Mouse (Mus musculus) liver, embryonic 11.5 days (tissue): ENCODE results near the gene Trip11. TPM values are rescaled to one million over a fixed set of nuclear protein-coding genes. Genes with fewer than 3 reads are reported as not detected.

Experiments
- ATAC-seq: fragments of 200-750 bp; cut with Nextera tagmentation; replicated peaks from 2 replicates; pipeline ENCODE4 v1.8.0; 2017; ENCODE audit warnings: moderate number of reproducible peaks, mild to moderate bottlenecking, moderate TSS enrichment, moderate library complexity; ENCODE audit not compliant: low FRiP score
- DNase-seq: peaks from one replicate; pipeline ENCODE4 v3.0.0-alpha.2; 2017; ENCODE audit warnings: low spot score
- H3K27ac ChIP-seq: fragments of 300-500 bp; sonication (generic); 2 replicates; pipeline ENCODE4 v1.5.1; 2014; ENCODE audit warnings: mild to moderate bottlenecking, low read depth, low read length, control low read depth
- H3K27me3 ChIP-seq: fragments of 300-500 bp; sonication (generic); replicated peaks from 2 replicates; pipeline ENCODE4 v1.6.1; 2014; ENCODE audit warnings: low read length, mixed read lengths; ENCODE audit not compliant: control insufficient read depth, insufficient read depth
- H3K36me3 ChIP-seq: fragments of 300-500 bp; sonication (generic); 2 replicates; pipeline ENCODE4 v1.6.1; 2014; ENCODE audit warnings: mild to moderate bottlenecking, low read length, moderate library complexity, mixed read lengths; ENCODE audit not compliant: control insufficient read depth, insufficient read depth
- H3K4me1 ChIP-seq: fragments of 300-500 bp; sonication (generic); replicated peaks from 2 replicates; pipeline ENCODE4 v1.6.1; 2014; ENCODE audit warnings: low read length, mixed read lengths; ENCODE audit not compliant: control insufficient read depth, insufficient read depth
- H3K4me2 ChIP-seq: fragments of 300-500 bp; sonication (generic); 2 replicates; pipeline ENCODE4 v1.6.1; 2014; ENCODE audit warnings: mild to moderate bottlenecking, control low read depth, moderate library complexity
- H3K4me3 ChIP-seq: fragments of 300-500 bp; sonication (generic); 2 replicates; pipeline ENCODE4 v1.5.1; 2014; ENCODE audit warnings: low read depth, low read length, control low read depth
- H3K9ac ChIP-seq: fragments of 300-500 bp; sonication (generic); 2 replicates; pipeline ENCODE4 v1.6.1; 2014; ENCODE audit warnings: low read depth, low read length, control low read depth
- H3K9me3 ChIP-seq: fragments of 300-500 bp; sonication (generic); 2 replicates; pipeline ENCODE4 v1.6.1; 2016; ENCODE audit warnings: low read length, inconsistent platforms, mixed read lengths; ENCODE audit not compliant: control insufficient read depth
- WGBS: fragments of 180-500 bp; shearing (Covaris S2); extraction: QIAGEN DNeasy Blood & Tissue Kit; methylation state at CpG from one replicate; pipeline ENCODE4 v1.1.7; 2014; 5-methylcytosine and 5-hydroxymethylcytosine counted together
- polyA plus RNA-seq: library from polyadenylated mRNA; unstranded; fragments of >200 nt; fragmentation: Nextera tagmentation; extraction: Ambion mirVana; gene quantifications from 2 replicates; pipeline ENCODE4 v1.2.1, GENCODE M21; 2014

Trip11 gene
- polyA plus RNA-seq, 1 experiment from 2014 or later: 10.4 TPM

DNA sequence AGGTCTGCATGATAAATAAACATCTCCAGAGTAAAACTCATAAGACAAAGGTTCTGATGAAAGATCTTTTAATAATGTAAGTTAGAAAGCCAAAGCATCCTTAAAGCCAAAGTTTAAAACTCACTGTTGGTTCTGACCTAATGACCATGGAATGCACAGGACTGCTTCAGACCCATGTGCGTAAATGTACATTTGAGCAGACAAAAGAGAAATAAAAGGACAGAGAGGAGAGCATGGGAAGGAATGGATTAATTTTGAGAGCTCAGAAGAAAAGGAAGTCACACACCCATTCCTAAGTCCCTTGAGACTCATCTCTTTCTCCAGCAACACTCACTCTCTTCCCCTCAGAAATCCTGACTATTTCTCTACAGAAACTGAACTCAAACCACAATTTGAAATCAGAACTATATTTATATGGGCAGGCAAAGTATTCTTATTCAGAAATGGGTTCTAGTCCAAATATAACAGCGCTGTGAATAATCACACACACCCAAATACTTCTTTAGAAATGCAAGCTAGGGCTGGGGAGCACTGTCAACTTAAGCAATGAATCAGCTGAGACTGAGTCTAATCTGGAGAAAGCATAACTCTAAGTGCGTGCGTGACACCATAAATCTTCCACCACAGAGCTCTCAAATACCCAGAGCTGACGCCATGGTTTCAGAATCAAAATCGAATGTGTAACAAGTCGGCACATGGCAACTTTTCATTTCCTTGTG lies 61.1 kb downstream of the Trip11 start:
- 71% methylated on average over 7 of the region's 7 CpGs for WGBS

DNA sequence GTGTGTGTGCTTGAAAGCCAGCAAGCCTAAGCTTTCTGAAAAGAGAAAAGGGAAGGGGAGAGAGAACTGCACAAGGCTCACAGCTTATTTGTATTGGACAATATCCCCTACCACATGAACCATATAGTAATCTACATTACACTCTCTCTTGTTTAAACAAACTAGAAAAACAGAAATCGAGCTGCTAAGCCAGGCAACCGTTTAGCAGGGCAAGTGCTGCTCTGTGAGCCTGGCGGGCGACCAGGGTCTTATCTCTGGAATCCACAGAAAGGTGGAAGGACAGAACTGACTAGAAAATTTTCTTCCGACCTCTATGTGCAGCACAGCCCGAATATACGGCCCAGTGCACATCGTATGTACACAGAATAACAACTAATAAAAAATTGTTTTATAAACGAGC lies 61.8 kb downstream of the Trip11 start:
- no peak overlapping the region for H3K27ac ChIP-seq
- no peak for DNase-seq
- H3K4me1 ChIP-seq: no peaks in the 10 kb centered on the region; the same call in 1 of the 2 replicates
- H3K4me2 ChIP-seq: no peak overlapping the region
- H3K36me3 ChIP-seq: 0 out of 2 replicates have a peak, but pooled peaks cover 3% of the 10 kb centered on the region
- H3K27me3 ChIP-seq: no peaks in the 10 kb centered on the region
- ATAC-seq: no peak; the same call in 1 of the 2 replicates
- H3K9me3 ChIP-seq: no peaks in the 10 kb centered on the region
- no peak overlapping the region for H3K4me3 ChIP-seq
- WGBS: 65% methylated on average over 9 of the region's 9 CpGs
- no peak overlapping the region for H3K9ac ChIP-seq

More for the DNA sequence above, 61.1 kb downstream of the Trip11 start:
- Histone ChIP-seq H3K27ac (no peak overlapping the region), H3K36me3 (no peaks in the 10 kb centered on the region), H3K27me3 (no peaks in the 10 kb centered on the region), H3K4me1 (no peaks in the 10 kb centered on the region; the same call in 1 of the 2 replicates), H3K9ac (no peak overlapping the region), H3K4me3 (no peak overlapping the region), H3K9me3 (no peaks in the 10 kb centered on the region), H3K4me2 (no peak overlapping the region)
- no peak for ATAC-seq
- DNase-seq: no peak

DNA sequence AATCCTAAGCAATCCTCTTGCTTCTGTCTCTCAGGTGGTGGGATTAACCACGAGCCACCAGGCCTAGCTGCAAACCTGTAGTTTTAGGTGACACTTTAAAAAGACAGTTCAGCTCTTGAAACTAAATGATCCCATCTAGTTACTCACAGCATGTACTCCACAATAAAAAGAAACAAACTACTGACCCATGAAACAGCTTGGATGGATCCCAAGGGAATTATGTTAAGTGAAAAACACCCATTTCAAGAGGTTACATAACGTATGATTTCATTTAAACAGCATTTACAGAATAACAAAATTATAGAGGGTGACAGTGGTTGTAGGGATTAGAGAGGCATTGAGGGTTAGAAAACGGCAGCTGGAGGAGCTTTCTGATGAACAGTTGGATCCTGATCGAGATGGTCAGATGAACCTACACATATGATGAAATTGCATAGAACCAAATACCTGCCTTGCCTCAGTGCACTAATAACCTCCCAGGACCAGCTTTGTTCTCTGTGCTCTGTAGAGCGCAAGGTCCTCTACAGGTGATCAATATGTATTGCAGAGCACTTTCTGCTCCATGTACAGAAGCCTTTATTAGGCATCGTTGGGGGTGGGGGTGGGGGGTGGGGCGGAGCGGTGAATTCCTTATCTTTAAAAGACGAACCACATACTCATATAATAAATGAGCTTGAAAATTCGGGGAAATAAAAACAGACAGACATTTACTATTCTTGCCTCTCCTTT lies 76.4 kb downstream of the Trip11 start:
- 88% methylated on average over 10 of the region's 10 CpGs for WGBS
- Histone ChIP-seq H3K4me3 (no peak overlapping the region), H3K4me1 (no peaks in the 10 kb centered on the region), H3K27me3 (no peaks in the 10 kb centered on the region), H3K36me3 (peaks cover 2% of the 10 kb centered on the region; the same call in 1 of the 2 replicates), H3K27ac (no peak overlapping the region), H3K4me2 (no peak overlapping the region), H3K9ac (no peak overlapping the region), H3K9me3 (no peaks in the 10 kb centered on the region)
- ATAC-seq (no peak), DNase-seq (no peak)

DNA sequence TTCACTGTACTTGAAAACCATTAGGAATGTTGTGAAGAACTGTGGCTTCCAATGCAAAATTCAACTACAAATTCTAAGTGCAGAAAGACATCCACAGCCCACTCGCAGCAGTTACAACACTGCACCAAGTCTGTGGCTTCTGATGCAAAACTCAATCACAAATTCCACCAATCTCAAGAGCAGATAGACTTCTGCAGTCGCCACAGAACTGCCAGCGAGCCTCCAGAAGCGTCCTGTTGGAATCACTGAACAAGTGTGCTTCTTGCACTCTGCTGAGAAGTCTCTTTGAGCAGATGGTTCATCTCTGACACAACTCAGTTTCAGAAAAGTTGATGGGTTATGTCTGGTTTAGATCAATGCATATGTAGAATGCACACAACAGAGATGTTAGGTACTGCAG lies 78.4 kb downstream of the Trip11 start:
- Histone ChIP-seq H3K27ac (no peak overlapping the region), H3K9me3 (no peaks in the 10 kb centered on the region), H3K4me3 (no peak overlapping the region), H3K4me2 (no peak overlapping the region), H3K27me3 (no peaks in the 10 kb centered on the region), H3K9ac (no peak overlapping the region), H3K4me1 (no peaks in the 10 kb centered on the region), H3K36me3 (peaks cover 2% of the 10 kb centered on the region; the same call in 1 of the 2 replicates)
- DNase-seq (no peak), ATAC-seq (no peak)
- WGBS: 88% methylated on average over 4 of the region's 4 CpGs

DNA sequence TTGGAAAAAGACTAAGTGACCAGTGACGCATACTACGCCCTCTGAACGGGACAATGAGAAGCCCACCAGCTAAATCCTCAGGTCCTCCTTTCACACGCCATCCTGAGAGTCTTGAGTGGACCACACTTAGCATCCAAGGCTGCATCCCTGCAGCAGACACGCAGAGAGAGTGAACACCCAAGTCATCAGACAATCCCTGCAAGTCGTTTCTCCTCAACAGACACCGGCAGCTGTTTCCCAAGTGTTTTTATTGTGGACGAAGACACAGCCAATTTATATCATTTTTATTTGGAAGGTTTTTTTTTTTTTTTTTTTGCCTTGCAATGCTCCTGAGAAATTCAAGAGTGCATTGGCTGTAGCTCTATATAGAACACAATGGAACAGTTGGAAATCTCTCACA lies 79.3 kb downstream of the Trip11 start:
- DNase-seq (no peak), ATAC-seq (no peak)
- H3K4me2 ChIP-seq: no peak overlapping the region
- H3K27me3 ChIP-seq: no peaks in the 10 kb centered on the region
- H3K9me3 ChIP-seq: no peaks in the 10 kb centered on the region
- H3K4me3 ChIP-seq: no peak overlapping the region
- 90% methylated on average over 8 of the region's 8 CpGs for WGBS
- no peak overlapping the region for H3K27ac ChIP-seq
- H3K9ac ChIP-seq: no peak overlapping the region
- H3K36me3 ChIP-seq: peaks cover 1% of the 10 kb centered on the region; the same call in 1 of the 2 replicates
- no peaks in the 10 kb centered on the region for H3K4me1 ChIP-seq

DNA sequence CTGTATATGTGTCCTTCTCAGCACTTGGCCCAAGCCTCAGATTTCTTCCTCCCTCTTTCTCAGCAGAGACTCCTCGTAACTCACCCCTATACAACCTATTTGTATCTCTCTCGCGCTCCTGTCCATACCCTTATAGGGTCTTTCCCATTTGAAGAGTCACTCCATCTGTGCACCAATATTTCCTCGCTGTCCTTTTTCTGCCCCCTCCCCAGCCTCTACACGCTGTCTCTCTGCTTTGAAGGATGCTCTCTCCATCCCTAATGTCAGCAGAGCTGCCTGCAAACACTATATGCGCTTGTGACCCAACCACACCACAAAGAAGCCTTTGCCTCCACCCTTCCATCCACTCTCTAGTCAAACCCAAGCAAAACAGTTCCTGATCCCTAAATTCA lies 80.0 kb downstream of the Trip11 start:
- 89% methylated on average over 6 of the region's 6 CpGs for WGBS
- no peak overlapping the region for H3K27ac ChIP-seq
- no peaks in the 10 kb centered on the region for H3K9me3 ChIP-seq
- H3K36me3 ChIP-seq: no peaks in the 10 kb centered on the region
- DNase-seq: no peak
- H3K4me2 ChIP-seq: no peak overlapping the region
- ATAC-seq: peak; percentile 12; the same call in 1 of the 2 replicates
- no peaks in the 10 kb centered on the region for H3K4me1 ChIP-seq
- no peaks in the 10 kb centered on the region for H3K27me3 ChIP-seq
- no peak overlapping the region for H3K9ac ChIP-seq
- H3K4me3 ChIP-seq: no peak overlapping the region

DNA sequence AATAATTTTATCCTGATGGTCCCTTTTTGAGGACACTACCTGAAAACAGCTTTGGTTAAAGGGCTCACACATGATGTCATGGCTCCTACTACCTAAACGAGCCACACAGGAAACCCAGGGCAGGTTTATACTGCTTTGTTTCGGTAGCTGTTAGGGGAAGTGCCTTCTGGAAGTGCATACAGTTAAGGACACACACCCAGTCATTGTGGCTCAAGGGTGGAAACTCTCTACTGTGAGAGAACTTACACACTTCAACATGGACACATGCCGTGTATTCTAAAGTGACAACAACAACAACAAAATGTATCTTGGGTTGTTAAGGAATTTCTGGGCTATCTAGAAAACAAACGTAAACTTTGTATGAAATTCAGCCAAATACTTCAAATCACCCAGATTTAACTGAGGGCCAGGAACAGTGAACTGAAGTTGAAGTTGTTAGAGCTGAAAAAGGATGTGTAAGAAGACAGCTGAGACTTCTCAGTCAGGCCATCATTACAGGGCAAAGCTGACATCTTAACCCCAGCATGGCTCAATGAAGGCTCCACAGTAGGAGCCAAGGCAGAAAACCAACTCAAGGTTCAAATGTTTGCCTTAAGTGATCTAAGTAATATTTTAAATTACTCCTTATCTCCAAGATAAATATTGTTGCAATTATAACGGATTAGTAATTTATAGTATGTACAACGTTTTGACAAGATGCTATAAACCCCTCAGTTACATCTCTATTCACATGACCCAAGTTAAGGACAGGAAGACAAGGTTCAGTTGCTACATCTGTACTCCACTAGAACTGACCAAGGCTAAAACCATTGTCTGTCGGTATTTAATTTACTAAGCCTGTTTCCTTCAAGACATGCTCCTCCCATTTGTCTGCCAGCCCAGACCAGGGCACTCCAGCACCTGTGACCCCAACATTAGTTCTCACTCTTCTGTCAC lies 80.6 kb downstream of the Trip11 start:
- H3K4me1 ChIP-seq: no peaks in the 10 kb centered on the region
- no peak overlapping the region for H3K9ac ChIP-seq
- no peak overlapping the region for H3K27ac ChIP-seq
- no peaks in the 10 kb centered on the region for H3K9me3 ChIP-seq
- no peak overlapping the region for H3K4me3 ChIP-seq
- ATAC-seq (peak; percentile 21; the same call in 1 of the 2 replicates), DNase-seq (no peak)
- H3K36me3 ChIP-seq: no peaks in the 10 kb centered on the region
- no peak overlapping the region for H3K4me2 ChIP-seq
- WGBS: 63% methylated on average over 7 of the region's 7 CpGs
- H3K27me3 ChIP-seq: no peaks in the 10 kb centered on the region

DNA sequence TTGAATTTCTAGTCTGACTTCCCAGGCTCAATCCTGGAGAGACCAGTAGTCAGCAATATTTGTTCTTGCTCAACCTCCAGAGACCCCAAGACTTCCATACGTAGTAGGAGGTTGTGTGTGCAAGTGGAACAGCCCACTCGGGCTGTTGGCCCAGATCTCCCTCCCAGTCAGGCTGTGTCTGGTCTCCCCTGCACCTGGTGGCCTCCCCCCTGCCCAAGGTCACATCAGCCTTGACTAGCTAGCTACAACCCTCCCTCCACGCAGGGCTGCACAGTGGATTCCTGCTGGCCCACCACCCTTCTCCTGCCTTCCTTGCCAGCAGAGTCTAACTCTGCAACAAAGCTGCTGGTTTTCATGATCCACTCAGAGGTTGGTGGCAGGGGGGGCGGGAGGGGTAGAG lies 81.8 kb downstream of the Trip11 start:
- ATAC-seq: no peak
- WGBS: 71% methylated on average over 4 of the region's 4 CpGs

More for the DNA sequence above, 81.8 kb downstream of the Trip11 start:
- H3K36me3 ChIP-seq: no peaks in the 10 kb centered on the region
- H3K9me3 ChIP-seq: no peaks in the 10 kb centered on the region
- no peak overlapping the region for H3K27ac ChIP-seq
- H3K9ac ChIP-seq: no peak overlapping the region
- no peak overlapping the region for H3K4me3 ChIP-seq
- DNase-seq: no peak
- no peaks in the 10 kb centered on the region for H3K4me1 ChIP-seq
- no peak overlapping the region for H3K4me2 ChIP-seq
- H3K27me3 ChIP-seq: no peaks in the 10 kb centered on the region
